Mouse (Mus musculus) megakaryocyte progenitor cell, adult 5-6 weeks (primary cell): ENCODE data around the gene Plbd1. TPM values are rescaled to one million over a fixed set of nuclear protein-coding genes. Genes with fewer than 3 reads are reported as not detected.
A peak's percentile ranks its signal among the peaks of the same experiment; 100 is the strongest.

Experiments
- ATAC-seq: replicated peaks from 2 replicates; pipeline ENCODE4 v1.8.0; 2016; ENCODE audit warnings: mild to moderate bottlenecking, moderate TSS enrichment, inconsistent platforms; ENCODE audit not compliant: poor library complexity
- total RNA-seq, 2 experiments: library from RNA; stranded (forward) in 1 of 2; stranded (reverse) in 1 of 2; fragments of 157-497, 149-512 nt in 1 of 2; fragments of 200-1000 nt in 1 of 2; gene quantifications; 2 replicates each; pipeline versions ENCODE4 v1.2.3 to v1.2.4; 2015 to 2017

The Plbd1 gene
- total RNA-seq (2015) (12.0 and 16.3 TPM in 2 replicates), total RNA-seq (2017) (10.5 and 10.8 TPM in 2 replicates)

DNA sequence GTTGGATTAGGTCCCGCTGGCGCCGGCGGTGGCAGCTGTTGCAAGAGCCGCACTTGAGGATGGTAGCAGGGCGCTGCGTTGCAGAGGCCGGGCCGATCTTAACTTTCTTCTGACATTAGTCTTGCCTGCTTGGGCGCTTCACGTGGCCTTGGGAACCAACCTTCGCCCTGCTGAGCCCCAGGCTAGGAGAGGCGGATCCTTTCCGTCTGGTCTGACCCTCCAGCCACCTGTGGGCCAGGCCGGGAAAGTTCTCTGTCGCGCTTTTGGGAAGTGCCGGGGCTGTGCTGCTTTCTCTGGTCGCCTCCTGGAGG, at the start of gene Plbd1:
Gene Plbd1 (minus strand): TSS at position 223 of the 311 bp plus-strand sequence.
- ATAC-seq = peak; percentile 77

DNA sequence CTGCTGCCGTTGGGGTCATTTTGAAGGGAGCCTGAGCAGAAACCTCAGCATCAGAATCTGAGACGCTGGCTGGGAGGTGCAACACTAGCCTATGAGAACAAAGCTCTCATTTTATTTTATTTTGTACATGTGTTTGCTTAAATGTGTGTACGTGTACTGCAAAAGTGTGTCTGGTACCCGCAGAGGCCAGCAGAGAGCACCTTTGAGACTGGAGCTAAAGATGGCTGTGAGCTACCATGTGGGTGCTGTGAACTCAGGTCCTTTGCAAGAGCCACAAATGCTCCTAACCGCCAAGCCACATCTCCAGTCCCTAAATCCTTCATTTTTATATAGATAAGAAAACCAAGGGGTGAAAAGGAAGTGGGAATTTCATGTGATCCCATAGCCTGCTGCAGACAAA, 48.7 kb upstream of the Plbd1 start:
- no peak for ATAC-seq

DNA sequence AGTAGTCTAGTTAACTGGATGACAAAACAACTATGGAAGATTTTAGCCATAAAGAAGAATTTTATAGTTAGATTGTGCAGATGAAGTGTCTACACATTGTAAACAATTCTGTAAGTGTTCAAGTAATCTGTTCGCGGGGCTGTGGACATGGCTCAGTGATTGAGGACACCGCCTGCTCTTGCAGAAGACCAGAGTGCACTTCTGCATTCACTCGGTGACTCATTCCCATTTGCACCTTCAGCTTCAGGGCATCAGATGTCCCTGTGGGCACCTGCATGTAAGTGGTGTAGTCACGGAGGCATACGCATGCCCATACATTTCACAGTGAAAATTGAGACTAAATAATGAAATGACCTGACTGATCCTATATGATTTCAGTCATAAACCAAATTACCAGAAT, 46.9 kb upstream of the Plbd1 start:
- ATAC-seq = no peak

DNA sequence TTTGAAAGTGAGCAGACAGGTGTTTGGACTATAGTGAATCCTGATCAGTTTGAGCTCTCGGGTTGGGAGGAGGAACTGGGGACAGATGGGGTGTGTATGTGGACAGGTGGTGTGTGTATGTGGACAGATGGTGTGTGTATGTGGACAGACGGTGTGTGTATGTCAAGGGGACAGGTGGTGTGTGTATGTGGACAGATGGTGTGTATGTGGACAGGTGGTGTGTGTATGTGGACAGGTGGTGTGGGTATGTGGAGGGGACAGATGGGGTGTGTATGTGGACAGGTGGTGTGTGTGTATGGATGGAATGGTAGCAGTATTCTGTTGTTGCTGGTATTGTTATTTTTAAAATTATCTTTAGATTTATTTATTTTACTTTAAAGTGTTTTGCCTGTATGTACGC, 40.1 kb upstream of the Plbd1 start:
- no peak for ATAC-seq

DNA sequence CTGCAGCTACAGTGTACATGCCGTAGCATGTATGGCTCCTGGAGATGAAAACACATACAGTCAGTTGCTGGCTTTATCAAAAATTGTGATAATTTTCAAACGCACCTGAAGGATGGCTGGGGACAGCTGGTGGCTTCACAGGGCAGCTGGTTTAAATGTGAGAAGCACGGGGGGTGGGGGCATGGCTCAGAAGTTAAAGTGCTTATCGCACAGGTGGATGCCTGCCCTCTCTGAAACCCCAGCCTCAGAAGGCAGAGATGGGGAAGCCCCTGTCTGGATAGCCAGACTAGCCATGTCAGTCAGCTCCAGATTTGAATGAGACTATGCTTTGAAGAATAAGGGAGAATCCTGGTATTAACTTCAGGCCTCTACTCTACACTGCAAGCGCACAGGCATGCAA, 39.5 kb upstream of the Plbd1 start:
- ATAC-seq = no peak

DNA sequence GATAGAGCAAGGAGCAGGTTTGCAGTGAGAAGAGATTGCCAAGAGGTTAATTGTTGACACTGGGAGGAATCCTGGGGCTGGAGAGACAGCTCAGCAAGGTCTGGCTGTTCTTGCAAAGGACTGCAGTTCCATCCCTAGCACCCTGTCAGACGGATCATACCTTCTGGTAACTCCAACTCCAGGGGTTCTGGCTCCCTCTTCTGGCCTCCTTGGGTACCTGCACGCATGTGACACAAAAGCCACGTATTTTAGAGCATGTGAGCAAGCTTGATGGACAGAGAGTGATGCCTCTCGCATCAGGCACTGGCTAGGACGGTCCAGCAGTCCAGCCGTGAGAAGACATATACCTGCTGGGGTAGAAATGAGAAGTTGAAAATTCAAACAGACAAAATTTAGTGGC, 29.6 kb upstream of the Plbd1 start:
- ATAC-seq = no peak

DNA sequence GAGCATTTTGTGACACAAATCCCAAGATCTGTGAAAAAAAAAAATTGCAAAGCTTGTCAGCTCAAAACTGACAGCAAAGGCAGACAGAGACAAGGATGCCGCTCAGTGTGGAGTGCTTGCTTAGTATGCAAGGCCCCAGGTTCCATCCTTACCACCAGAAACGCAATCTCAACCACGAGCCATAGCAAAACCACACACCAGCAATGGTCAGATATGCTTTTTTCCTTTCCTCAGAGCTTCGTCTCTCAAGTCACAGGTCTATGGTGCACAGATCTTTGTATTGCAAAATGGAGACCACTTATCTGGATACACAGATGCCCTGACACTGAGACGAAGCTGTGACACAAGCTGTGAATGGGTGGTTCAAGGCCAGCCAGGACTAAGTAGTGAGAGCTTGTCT, 28.8 kb upstream of the Plbd1 start:
- peak; percentile 21 for ATAC-seq

DNA sequence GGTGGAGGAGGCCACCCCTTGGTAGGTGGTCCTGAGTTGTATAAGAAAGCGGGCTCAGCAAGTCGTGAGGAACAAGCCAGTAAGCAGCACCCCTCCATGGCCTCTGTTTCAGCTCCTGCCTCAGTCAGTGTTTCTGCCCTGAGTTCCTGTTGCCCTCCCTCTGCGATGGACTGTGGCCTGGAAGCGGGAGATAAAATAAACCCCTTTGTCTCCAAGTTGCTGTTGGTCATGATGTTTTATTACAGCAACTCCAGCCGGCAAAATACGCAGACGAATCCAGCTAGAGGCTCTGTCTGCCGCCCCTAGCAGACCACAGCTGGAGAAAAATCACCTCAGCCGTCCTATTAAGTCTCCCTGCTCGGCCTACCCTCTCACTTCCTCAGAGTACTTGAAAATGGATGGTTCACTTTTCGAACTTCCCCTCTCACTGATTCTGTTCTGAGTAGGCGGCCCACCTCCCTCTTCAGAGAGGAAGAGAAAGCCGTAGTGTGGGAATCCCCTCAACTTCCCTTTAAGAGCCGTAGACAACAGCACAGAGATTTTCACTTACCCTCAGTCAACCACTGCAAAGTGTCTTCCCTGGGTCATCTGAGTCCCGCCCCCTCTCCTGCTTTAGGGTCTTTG, 28.2 kb upstream of the Plbd1 start:
- ATAC-seq = peak; percentile 96

DNA sequence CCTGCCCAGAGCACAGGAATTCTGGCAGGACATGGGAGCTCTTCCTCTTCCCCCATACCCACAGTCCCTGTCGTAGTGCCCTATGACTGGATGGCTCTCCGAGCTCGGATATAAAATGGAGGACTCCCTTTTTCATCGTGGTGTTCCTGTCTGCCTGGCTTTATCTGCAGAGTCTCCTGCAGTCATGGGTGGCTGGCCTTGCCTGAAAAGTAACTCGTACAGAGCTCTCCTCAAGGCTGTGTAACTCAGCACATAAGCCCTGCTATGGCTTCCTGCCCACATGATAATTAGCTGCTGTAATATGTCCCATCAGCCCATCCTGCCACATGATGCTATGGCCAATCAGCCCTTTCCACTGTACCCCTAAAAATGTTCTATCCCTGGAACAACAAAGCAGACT, 23.7 kb upstream of the Plbd1 start:
- no peak for ATAC-seq

DNA sequence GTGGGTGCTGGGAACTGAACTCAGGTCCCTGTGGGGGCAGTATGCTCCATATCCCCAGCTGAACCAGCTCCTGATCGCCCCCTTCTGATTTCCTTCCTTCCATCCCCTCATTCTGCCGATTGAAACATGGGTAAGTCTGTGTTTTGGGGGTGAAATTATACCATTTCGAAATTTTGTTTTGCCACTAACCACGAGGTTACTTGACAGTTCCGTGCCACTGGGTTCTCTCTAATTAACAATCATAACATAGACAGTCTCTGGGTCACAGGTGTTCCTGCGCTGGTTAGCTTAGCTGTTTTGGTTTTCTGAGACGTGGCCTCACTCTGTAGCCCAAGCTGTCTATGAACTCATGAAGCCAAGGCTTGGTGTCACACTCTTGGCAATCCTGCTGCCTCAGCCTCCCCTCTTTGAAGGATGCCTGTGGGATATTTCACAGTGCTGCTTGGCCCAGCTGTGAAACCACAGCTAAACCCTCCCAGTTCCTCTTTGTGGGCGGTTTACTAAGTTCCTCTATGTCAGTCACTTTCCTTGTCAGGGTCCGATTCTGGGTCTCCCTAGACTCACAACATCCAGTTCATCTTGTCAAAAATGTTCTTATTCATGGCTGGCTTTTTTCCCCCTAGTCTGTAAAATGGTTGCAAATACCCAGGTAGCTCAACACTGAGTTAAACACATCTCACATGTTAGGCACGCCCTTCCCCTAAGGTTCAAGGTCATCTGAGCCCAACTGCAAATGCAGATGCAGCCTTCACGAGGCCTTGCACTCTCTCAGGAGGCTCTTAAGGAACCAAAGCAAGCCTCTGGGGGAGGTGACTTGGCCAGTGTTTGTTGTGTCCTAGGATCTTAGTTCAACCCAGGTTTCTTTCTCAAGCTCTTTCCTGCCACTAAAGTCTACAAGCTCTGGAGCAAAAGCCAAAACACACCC, 21.9 kb upstream of the Plbd1 start:
- peak; percentile 97 for ATAC-seq

DNA sequence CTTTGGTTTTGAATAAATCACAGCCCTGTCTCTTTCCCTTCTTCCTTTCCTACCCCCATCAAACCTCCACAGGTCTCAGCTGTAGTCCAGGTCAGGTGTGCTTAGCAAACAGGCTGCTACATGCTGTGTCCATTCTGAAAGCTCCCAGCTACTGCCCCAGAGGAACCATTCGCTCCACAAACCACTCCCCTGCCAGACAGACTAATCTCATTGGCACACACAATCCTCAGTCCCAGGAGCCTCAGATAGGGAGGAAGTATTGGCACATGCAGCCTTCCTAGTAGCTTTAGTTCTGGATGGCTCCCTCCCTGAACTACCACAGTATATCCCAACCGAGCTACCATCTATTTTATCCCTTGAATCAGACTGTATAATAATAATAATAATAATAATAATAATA, 17.7 kb upstream of the Plbd1 start:
- ATAC-seq = no peak

DNA sequence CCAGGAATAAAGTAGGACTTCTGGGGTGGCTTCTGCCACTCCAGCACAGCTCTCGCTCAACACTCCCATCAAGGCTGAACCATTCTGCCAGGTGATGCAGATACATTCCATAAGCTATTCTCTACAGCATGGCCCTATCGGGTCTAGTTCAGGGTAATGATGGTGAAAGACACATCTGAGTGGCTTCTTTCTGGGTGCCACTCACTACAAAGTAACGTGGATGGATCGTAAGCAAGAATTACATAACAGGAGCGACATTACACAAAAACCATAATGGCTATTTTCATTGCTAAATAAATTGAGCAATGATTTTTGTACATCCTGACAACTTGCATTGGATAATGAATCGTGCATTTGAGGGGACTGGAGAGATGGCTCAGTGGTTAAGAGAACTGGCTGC, 13.2 kb upstream of the Plbd1 start:
- peak; percentile 62 for ATAC-seq

DNA sequence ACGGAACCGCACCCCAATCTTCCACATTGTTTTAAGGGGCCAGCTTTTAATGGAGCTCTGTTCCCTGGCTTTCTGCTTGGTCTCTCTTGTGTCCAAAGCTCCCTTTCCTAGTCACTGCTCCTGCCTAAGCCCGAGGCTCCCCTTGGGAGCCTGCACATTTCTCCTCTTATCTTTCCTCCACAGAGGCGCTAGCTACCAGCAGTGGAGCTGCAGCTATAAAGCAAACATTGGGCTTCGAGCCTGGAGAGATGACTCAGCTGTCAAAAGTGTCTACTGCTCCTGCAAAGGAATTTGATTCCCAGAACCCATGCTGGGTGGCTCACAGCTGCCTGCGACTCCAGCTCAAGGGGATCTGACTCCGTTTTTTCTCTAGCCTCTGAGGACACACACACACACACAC, 10.7 kb upstream of the Plbd1 start:
- peak; percentile 77 for ATAC-seq

DNA sequence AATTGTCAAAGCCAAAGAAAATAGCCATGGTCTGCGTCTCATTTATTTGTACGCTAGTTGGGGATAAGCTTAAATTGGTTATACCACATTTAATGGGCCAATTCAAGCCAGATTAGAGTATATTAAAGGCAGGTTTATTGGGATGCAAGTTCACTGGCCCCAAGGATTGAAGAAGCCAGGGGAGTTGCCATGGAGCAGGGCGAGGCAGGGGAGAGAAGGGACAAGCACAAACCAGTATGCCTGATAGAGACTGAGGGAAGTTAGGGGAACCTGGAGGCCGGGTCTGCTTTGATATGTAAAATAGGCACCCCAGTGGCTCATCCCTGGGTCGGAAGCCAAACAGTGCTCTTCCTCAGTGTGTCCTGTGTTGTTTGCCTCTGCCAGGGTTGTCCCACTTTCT, 7.5 kb upstream of the Plbd1 start:
- no peak for ATAC-seq

DNA sequence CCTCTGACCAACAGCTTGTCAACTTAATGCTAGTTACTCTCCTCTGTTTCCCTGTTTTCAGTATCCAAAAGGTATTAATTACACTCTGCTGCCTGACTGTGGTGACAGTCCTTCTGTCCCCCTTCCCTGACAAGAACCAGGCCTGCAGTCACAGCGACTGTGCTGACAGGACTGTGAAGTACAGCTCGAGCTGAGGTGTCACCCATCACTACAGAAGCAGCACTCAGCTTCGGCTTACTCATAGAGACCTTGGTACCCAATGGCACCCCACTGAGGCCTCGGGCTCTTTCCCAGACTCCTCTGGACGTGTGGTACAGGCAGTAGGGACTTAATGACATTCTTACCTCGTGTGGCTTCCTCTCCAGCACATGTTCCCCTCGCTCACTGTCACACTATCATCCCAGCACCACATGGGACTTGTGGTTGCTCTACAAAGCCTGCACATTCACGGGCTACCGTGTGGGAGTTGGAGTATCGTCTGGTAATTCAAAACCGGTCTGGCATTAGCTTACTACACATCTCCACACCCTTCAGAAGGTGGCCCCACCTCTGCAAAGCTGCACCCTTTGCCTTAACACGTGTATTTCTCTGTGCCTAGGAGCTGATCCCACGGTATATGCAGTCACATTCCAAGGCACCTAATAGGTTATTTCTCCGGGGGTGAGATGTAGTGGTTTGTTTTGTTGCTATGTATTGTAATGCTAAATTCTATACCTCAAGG, 6.7 kb upstream of the Plbd1 start:
- peak; percentile 51; the same call in 1 of the 2 replicates for ATAC-seq

DNA sequence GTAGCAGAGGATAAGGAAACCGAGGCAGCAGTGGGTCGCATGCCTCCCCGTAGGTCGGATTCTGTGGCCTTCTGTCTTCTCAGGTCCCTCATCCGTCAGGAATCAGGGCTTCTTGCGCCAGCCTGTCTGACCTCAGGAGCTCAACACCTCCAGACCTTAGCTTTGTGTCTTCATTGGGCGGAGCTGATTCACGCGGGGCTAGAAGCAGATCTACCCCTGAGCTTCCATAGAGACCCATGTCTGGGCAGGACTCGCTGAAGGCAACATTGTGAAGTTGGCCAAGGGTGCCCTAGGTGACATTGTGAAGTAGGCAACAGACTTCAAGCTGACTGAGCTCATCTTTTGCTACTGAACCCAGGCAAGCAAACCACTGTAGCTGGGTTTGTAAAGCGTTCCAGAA, 335 bp upstream of the Plbd1 start:
- no peak for ATAC-seq

DNA sequence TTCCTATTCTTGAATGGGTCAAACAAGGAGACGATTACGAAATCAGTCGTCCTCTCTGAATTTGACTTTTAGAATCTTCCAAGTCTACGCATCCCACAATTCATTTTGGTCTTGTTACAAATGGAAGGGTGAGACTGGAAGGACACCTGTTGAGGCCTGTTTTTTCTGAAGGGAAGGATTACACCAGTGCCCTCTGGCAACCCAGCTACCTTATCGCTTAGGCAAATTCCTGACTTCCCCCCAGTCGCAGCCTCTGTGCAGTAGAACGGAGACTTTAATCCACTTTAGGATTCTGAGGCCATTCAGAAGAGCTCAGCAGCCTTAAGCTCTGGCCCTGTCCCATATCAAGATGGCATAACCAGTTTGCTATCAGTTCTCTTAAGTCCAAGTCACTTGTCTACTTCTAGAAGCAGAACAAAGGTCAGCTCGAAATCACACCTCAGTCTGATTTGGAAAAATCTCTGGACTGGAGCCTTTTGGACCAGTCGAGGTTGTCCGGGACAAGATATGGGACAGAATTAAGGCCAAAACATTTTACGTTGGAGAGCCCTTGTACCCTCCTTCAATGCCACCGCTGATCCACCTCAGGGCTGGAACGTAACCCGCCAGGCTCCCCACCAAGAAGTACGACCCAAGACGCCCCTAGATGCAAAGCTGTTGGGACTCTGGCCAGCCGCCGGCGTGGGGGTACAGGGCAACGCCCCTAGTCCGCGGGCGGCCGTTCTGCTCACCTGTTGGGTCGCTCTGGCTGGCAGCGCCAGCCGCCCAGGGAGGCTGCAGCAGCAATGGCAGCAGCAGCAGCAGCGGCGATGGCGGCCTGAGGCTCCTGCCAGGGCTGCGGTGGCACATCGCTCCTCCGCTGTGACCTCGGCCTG, 660 bp downstream of the Plbd1 start:
- ATAC-seq = no peak

DNA sequence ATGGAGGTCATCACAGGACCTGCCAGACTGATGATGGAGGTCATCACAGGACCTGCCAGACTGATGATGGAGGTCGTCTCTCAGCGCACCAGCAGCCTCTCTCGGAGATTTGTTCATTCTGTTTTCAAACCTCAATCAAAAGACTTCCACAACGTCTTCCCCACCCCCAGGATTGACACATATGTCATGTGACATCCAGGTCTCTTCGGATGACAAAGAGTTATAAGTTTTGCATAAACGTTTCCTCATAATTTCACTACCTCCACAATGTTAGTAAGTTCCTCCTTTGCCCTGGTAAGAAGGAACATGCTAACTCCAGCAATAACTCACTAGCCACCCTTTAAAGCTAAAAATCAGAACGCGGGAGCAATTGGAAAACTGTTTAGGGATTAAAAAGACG, 2.5 kb downstream of the Plbd1 start:
- peak; percentile 75 for ATAC-seq

DNA sequence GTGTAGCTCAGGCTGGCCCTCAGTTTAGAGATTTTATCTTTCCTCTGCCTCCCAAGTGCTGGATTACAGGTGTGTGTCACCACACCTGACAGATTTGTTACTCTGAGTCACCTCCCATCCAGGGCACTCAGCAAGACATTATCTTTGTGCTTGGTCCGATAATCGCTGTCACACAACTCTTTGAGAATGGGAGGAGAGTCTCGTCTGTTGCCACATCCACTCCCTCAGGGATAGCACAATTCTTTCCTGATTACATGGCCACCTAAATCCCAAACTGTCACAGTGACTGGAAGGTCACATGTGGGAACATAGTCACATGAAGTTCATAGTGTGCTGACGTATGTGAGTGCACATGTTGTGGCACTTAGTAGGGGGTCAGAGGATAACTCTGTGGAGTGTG, 3.4 kb downstream of the Plbd1 start:
- no peak for ATAC-seq

DNA sequence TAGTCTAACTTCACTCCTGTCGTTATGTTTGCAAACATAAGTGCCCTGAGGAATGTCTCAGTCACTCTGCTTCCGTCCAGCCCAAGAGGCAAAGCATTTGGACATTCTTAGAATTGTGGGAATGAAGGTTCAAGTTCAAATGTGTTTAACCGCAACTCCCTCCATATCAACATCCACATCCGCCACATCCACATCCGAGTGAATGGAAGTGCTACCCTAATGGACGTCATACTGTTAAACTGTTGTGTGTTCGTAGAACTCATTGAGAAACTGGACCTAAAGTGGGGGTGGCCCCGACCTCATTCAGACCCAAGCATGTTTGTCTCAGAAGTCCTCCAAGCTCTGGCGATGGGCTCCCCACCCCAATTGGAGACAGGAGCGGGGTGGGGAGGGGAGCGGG, 5.9 kb downstream of the Plbd1 start:
- no peak for ATAC-seq

DNA sequence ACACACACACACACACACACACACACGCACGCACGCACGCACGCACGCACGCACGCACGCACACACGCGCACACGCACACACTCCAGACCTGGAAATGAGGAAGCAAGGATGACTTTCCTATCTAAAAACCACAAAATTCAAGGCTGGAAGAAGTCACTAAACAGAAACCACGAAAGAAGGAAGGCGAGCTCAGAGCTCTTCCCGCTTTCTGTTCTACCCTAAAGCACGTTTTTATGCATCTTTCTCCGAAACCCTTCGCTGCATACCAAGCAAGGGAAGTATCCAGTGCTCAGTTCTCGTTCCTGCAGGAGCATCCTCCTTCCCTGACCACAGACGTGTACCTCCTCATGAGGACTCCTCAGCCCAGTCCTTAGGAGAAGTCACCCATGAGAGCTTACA, 7.3 kb downstream of the Plbd1 start:
- ATAC-seq = peak; percentile 70
